Mouse (Mus musculus): ENCODE data around the gene Cd80. TPM values are rescaled to one million over a fixed set of nuclear protein-coding genes. Genes with fewer than 3 reads are reported as not detected.
A peak's percentile ranks its signal among the peaks of the same experiment; 100 is the strongest.

Gene Cd80
- total and polyA plus RNA-seq, 3 experiments: 0.04 to 0.38 TPM; not detected in 1

DNA sequence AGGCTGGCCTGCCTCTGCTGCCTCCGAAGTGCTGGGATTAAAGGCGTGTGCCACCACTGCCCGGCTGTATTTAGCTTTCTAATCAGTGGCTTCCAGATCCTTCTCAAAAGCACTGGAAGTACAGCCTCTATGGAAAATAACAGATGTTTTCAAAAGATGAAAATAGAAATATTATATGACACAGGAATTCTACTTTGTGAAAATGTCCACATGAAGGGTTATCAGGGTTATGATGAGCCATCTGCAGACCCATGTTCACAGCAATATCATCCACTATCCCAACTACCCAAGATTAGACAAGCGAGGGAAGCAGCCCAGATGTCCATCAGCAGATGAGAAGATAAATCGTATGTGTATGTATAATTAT is 17.1 kb downstream of the Cd80 start (continued):
- TF ChIP-seq BHLHE40 (IDR thresholded peaks at IDR 0.05; ENCODE audit: borderline replicate concordance, low read depth, low read length) (no peak), ETS1 (IDR thresholded peaks at IDR 0.05; ENCODE audit: low read depth, low read length) (0 out of 2 replicates have a peak, but pooled peaks have one; percentile 12), RAD21 (IDR thresholded peaks at IDR 0.05; ENCODE audit: low read depth, low read length) (no peak), MAX (IDR thresholded peaks at IDR 0.05; ENCODE audit: low read length) (no peak), SMC3 (IDR thresholded peaks at IDR 0.05; ENCODE audit: low read depth, low read length) (no peak), MAZ (IDR thresholded peaks at IDR 0.05; ENCODE audit: low read depth, low read length) (no peak), TCF12 (IDR thresholded peaks at IDR 0.05; ENCODE audit: low read depth, low read length) (0 out of 2 replicates have a peak, but pooled peaks have one; percentile 28), POLR2AphosphoS2 (IDR thresholded peaks at IDR 0.05; ENCODE audit: low read length) (no peak)

DNA sequence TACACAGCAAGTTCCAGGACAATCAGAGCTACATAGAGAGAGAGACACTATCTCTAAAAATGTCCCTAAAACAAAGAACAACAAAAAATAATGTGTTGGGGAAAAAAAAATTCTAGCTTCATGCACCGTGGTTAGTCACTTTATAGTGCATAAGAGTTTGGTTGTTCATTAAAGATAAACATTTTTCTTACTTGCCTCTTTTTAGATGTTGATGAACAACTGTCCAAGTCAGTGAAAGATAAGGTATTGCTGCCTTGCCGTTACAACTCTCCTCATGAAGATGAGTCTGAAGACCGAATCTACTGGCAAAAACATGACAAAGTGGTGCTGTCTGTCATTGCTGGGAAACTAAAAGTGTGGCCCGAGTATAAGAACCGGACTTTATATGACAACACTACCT is 18.3 kb downstream of the Cd80 start:
- Histone ChIP-seq H3K9me3 (replicated peaks; ENCODE audit: insufficient read depth, low read length) (no peaks in the 10 kb centered on the region), H3K4me1 (ENCODE audit: control insufficient read depth in 1 of 2, insufficient read depth in 2 of 2, low read length in 2 of 2) (peaks cover 11 to 29% of the 10 kb centered on the region in 2 experiments), H3K79me2 (ENCODE audit: control insufficient read depth, insufficient read depth, low read length, poor library complexity) (no peaks in the 10 kb centered on the region; the same call in 1 of the 2 replicates), H3K9ac (ENCODE audit: control insufficient read depth, low read depth, low read length, poor library complexity, severe bottlenecking) (peak overlapping the region; percentile 53), H3K4me3 (ENCODE audit: control insufficient read depth in 1 of 2, insufficient read depth in 1 of 2, low read depth in 2 of 2, low read length in 2 of 2) (peak overlapping the region; percentile 31 to 51), H3K27ac (ENCODE audit: control insufficient read depth, low read depth, low read length) (peak overlapping the region; percentile 93), H3K27me3 (ENCODE audit: control insufficient read depth in 1 of 2, insufficient read depth in 2 of 2, low read length in 2 of 2) (no peaks in the 10 kb centered on the region), H3K36me3 (ENCODE audit: control insufficient read depth in 1 of 2, insufficient read depth in 2 of 2, low read length in 2 of 2) (peaks cover 0 to 37% of the 10 kb centered on the region in 2 experiments; a peak in 2 of 4 replicates)
- TF ChIP-seq CHD2 (IDR thresholded peaks at IDR 0.05; ENCODE audit: low read length) (no peak), ZC3H11A (IDR thresholded peaks at IDR 0.05; ENCODE audit: low read depth, low read length) (no peak), GATA1 (IDR thresholded peaks at IDR 0.05; ENCODE audit: low read depth, low read length) (peak; percentile 73), NELFE (IDR thresholded peaks at IDR 0.05; ENCODE audit: low read depth, low read length) (no peak; the same call in 1 of the 2 replicates), MYB (IDR thresholded peaks at IDR 0.05; ENCODE audit: low read depth, low read length) (0 out of 2 replicates have a peak, but pooled peaks have one; percentile 10), UBTF (IDR thresholded peaks at IDR 0.05; ENCODE audit: borderline replicate concordance, insufficient read depth, low read depth, low read length) (0 out of 2 replicates have a peak, but pooled peaks have one; percentile 55), POLR2AphosphoS2 (IDR thresholded peaks at IDR 0.05; ENCODE audit: low read length) (no peak), ETS1 (IDR thresholded peaks at IDR 0.05; ENCODE audit: low read depth, low read length) (0 out of 2 replicates have a peak, but pooled peaks have one; percentile 44), RCOR1 (IDR thresholded peaks at IDR 0.05; ENCODE audit: low read depth, low read length) (no peak), HCFC1 (IDR thresholded peaks at IDR 0.05; ENCODE audit: low read depth, low read length) (no peak), NRF1 (IDR thresholded peaks at IDR 0.05; ENCODE audit: insufficient read depth, low read depth, low read length, poor library complexity, severe bottlenecking) (no peak), ZNF384 (IDR thresholded peaks at IDR 0.05; ENCODE audit: low read depth, low read length) (peak; percentile 78), SIN3A (IDR thresholded peaks at IDR 0.05; ENCODE audit: low read length) (peak; percentile 61; the same call in 1 of the 2 replicates), CHD1 (IDR thresholded peaks at IDR 0.05; ENCODE audit: low read depth, low read length) (no peak), POLR2A (IDR thresholded peaks at IDR 0.05; ENCODE audit: control insufficient read depth in 1 of 2, insufficient read depth in 1 of 2, low read depth in 1 of 2, low read length in 2 of 2, poor library complexity in 1 of 2) (no peak), ZKSCAN1 (IDR thresholded peaks at IDR 0.05; ENCODE audit: low read depth, low read length) (no peak), MAFK (IDR thresholded peaks at IDR 0.05; ENCODE audit: borderline replicate concordance, low read depth, low read length) (no peak), MAZ (IDR thresholded peaks at IDR 0.05; ENCODE audit: low read depth, low read length) (no peak), ZMIZ1 (IDR thresholded peaks at IDR 0.05; ENCODE audit: low read depth, low read length) (no peak), MEF2A (IDR thresholded peaks at IDR 0.05; ENCODE audit: extremely low read depth, insufficient replicate concordance, low read depth, low read length, poor library complexity, severe bottlenecking) (no peak), TBP (IDR thresholded peaks at IDR 0.05; ENCODE audit: low read depth, low read length) (peak; percentile 50; the same call in 1 of the 2 replicates), EP300 (IDR thresholded peaks at IDR 0.05; ENCODE audit: low read depth in 1 of 2, low read length in 2 of 2) (peak in 1 of 2 experiments; percentile 75; a peak in 3 of 4 replicates), TCF12 (IDR thresholded peaks at IDR 0.05; ENCODE audit: low read depth, low read length) (peak; percentile 40; the same call in 1 of the 2 replicates), TAL1 (IDR thresholded peaks at IDR 0.05; ENCODE audit: low read length) (no peak; the same call in 1 of the 2 replicates), BHLHE40 (IDR thresholded peaks at IDR 0.05; ENCODE audit: borderline replicate concordance, low read depth, low read length) (no peak), MXI1 (IDR thresholded peaks at IDR 0.05; ENCODE audit: low read depth, low read length) (no peak), ELF1 (IDR thresholded peaks at IDR 0.05; ENCODE audit: low read depth, low read length) (no peak), POLR2AphosphoS5 (IDR thresholded peaks at IDR 0.05; ENCODE audit: borderline replicate concordance, low read depth, low read length) (no peak), USF1 (IDR thresholded peaks at IDR 0.05; ENCODE audit: low read depth, low read length) (no peak), MAX (IDR thresholded peaks at IDR 0.05; ENCODE audit: low read length) (no peak), GABPA (IDR thresholded peaks at IDR 0.05; ENCODE audit: low read depth, low read length) (no peak), KAT2A (conservative IDR thresholded peaks at IDR 0.05; ENCODE audit: low read depth, low read length) (no peak)
- DNase-seq (ENCODE audit: low read depth, low spot score): no peak
